Mouse (Mus musculus): Measurements from ENCODE around the gene Armcx1.

- TF ChIP-seq CTCF (conservative IDR thresholded peaks at IDR 0.05; ENCODE audit: insufficient read depth, insufficient read length, low read depth, low read length): no peak
- TF ChIP-seq POLR2A (IDR thresholded peaks at IDR 0.05; ENCODE audit: low read depth, low read length): no peak
These were observed 761 bp downstream of the Armcx1 start for GRCm38 (mm10) chrX:134718524-134718923.

Data from kidney, adult 2 months (tissue).